Mouse (Mus musculus): ENCODE results near the gene Apbb2. TPM values are rescaled to one million over a fixed set of nuclear protein-coding genes. Genes with fewer than 3 reads are reported as not detected.

Apbb2 gene
- polyA plus RNA-seq, 1 experiment: 27.7 TPM

GRCm38 (mm10) chr5:66494651-66495050, 123.9 kb downstream of the Apbb2 start:
- Histone ChIP-seq H3K36me3 (ENCODE audit: control insufficient read depth, insufficient read depth, low read length) (no peaks in the 10 kb centered on the region; the same call in 1 of the 2 replicates), H3K4me3 (ENCODE audit: insufficient read depth, low read depth, low read length) (no peak overlapping the region), H3K27me3 (replicated peaks; ENCODE audit: control insufficient read depth, insufficient read depth, low read length) (no peaks in the 10 kb centered on the region), H3K4me1 (ENCODE audit: control insufficient read depth, insufficient read depth, low read length) (peaks cover 37% of the 10 kb centered on the region), H3K27ac (ENCODE audit: insufficient read depth, low read depth, low read length) (0 out of 2 replicates have a peak overlapping the region, but pooled peaks have one; percentile 1)
- DNase-seq: no peak
- TF ChIP-seq POLR2A (IDR thresholded peaks at IDR 0.05; ENCODE audit: low read depth, low read length) (no peak), CTCF (conservative IDR thresholded peaks at IDR 0.05; ENCODE audit: insufficient read depth, insufficient read length, low read depth, low read length) (no peak)
- WGBS: 36% methylated on average over 4 of the region's 4 CpGs

GRCm38 (mm10) chr5:66492563-66492960, 126.0 kb downstream of the Apbb2 start:
- TF ChIP-seq POLR2A (IDR thresholded peaks at IDR 0.05; ENCODE audit: low read depth, low read length) (no peak), CTCF (conservative IDR thresholded peaks at IDR 0.05; ENCODE audit: insufficient read depth, insufficient read length, low read depth, low read length) (no peak)
- H3K27me3 ChIP-seq (replicated peaks; ENCODE audit: control insufficient read depth, insufficient read depth, low read length): no peaks in the 10 kb centered on the region
- no peak for DNase-seq
- no peak overlapping the region for H3K27ac ChIP-seq (ENCODE audit: insufficient read depth, low read depth, low read length)
- H3K4me3 ChIP-seq (ENCODE audit: insufficient read depth, low read depth, low read length): no peak overlapping the region
- H3K36me3 ChIP-seq (ENCODE audit: control insufficient read depth, insufficient read depth, low read length): no peaks in the 10 kb centered on the region; the same call in 1 of the 2 replicates
- peaks cover 33% of the 10 kb centered on the region for H3K4me1 ChIP-seq (ENCODE audit: control insufficient read depth, insufficient read depth, low read length)
- WGBS: 74% methylated on average over 4 of the region's 4 CpGs

- 69% methylated on average over 14 of the region's 14 CpGs for WGBS
- no peak for DNase-seq
Measured at GRCm38 (mm10) chr5:66491907-66492562, 126.5 kb downstream of the Apbb2 start.

GRCm38 (mm10) chr5:66486028-66486427, 132.6 kb downstream of the Apbb2 start:
- no peak for TF ChIP-seq POLR2A (IDR thresholded peaks at IDR 0.05; ENCODE audit: low read depth, low read length)
- TF ChIP-seq CTCF (conservative IDR thresholded peaks at IDR 0.05; ENCODE audit: insufficient read depth, insufficient read length, low read depth, low read length): no peak
- Histone ChIP-seq H3K27me3 (replicated peaks; ENCODE audit: control insufficient read depth, insufficient read depth, low read length) (no peaks in the 10 kb centered on the region), H3K36me3 (ENCODE audit: control insufficient read depth, insufficient read depth, low read length) (peaks cover 1% of the 10 kb centered on the region; the same call in 1 of the 2 replicates), H3K27ac (ENCODE audit: insufficient read depth, low read depth, low read length) (no peak overlapping the region), H3K4me1 (ENCODE audit: control insufficient read depth, insufficient read depth, low read length) (peaks cover 6% of the 10 kb centered on the region), H3K4me3 (ENCODE audit: insufficient read depth, low read depth, low read length) (no peak overlapping the region)
- no peak for DNase-seq
- WGBS: 69% methylated on average over 7 of the region's 7 CpGs

More at GRCm38 (mm10) chr5:66491907-66492562, 126.5 kb downstream of the Apbb2 start:
- peaks cover 30% of the 10 kb centered on the region for H3K4me1 ChIP-seq (ENCODE audit: control insufficient read depth, insufficient read depth, low read length)
- TF ChIP-seq POLR2A (IDR thresholded peaks at IDR 0.05; ENCODE audit: low read depth, low read length) (no peak), CTCF (conservative IDR thresholded peaks at IDR 0.05; ENCODE audit: insufficient read depth, insufficient read length, low read depth, low read length) (no peak)
- H3K36me3 ChIP-seq (ENCODE audit: control insufficient read depth, insufficient read depth, low read length): no peaks in the 10 kb centered on the region; the same call in 1 of the 2 replicates
- no peak overlapping the region for H3K27ac ChIP-seq (ENCODE audit: insufficient read depth, low read depth, low read length)
- no peaks in the 10 kb centered on the region for H3K27me3 ChIP-seq (replicated peaks; ENCODE audit: control insufficient read depth, insufficient read depth, low read length)
- no peak overlapping the region for H3K4me3 ChIP-seq (ENCODE audit: insufficient read depth, low read depth, low read length)

GRCm38 (mm10) chr5:66476266-66476665, 142.3 kb downstream of the Apbb2 start:
- Histone ChIP-seq H3K27ac (ENCODE audit: insufficient read depth, low read depth, low read length) (no peak overlapping the region), H3K36me3 (ENCODE audit: control insufficient read depth, insufficient read depth, low read length) (no peaks in the 10 kb centered on the region; the same call in 1 of the 2 replicates), H3K4me1 (ENCODE audit: control insufficient read depth, insufficient read depth, low read length) (0 out of 2 replicates have a peak, but pooled peaks cover 3% of the 10 kb centered on the region), H3K27me3 (replicated peaks; ENCODE audit: control insufficient read depth, insufficient read depth, low read length) (no peaks in the 10 kb centered on the region), H3K4me3 (ENCODE audit: insufficient read depth, low read depth, low read length) (no peak overlapping the region)
- WGBS: 85% methylated on average over 10 of the region's 10 CpGs
- TF ChIP-seq POLR2A (IDR thresholded peaks at IDR 0.05; ENCODE audit: low read depth, low read length): no peak
- TF ChIP-seq CTCF (conservative IDR thresholded peaks at IDR 0.05; ENCODE audit: insufficient read depth, insufficient read length, low read depth, low read length): no peak
- no peak for DNase-seq

- WGBS: 90% methylated on average over 6 of the region's 6 CpGs
- H3K4me3 ChIP-seq (ENCODE audit: insufficient read depth, low read depth, low read length): no peak overlapping the region
- H3K27ac ChIP-seq (ENCODE audit: insufficient read depth, low read depth, low read length): no peak overlapping the region
- H3K36me3 ChIP-seq (ENCODE audit: control insufficient read depth, insufficient read depth, low read length): no peaks in the 10 kb centered on the region; the same call in 1 of the 2 replicates
- 0 out of 2 replicates have a peak, but pooled peaks cover 3% of the 10 kb centered on the region for H3K4me1 ChIP-seq (ENCODE audit: control insufficient read depth, insufficient read depth, low read length)
- DNase-seq: no peak
- no peaks in the 10 kb centered on the region for H3K27me3 ChIP-seq (replicated peaks; ENCODE audit: control insufficient read depth, insufficient read depth, low read length)
- TF ChIP-seq POLR2A (IDR thresholded peaks at IDR 0.05; ENCODE audit: low read depth, low read length) (no peak), CTCF (conservative IDR thresholded peaks at IDR 0.05; ENCODE audit: insufficient read depth, insufficient read length, low read depth, low read length) (no peak)
Measured at GRCm38 (mm10) chr5:66475824-66476223, 142.8 kb downstream of the Apbb2 start.

- H3K27ac ChIP-seq (ENCODE audit: insufficient read depth, low read depth, low read length): no peak overlapping the region
- WGBS: 69% methylated on average over 11 of the region's 11 CpGs
- no peak for TF ChIP-seq CTCF (conservative IDR thresholded peaks at IDR 0.05; ENCODE audit: insufficient read depth, insufficient read length, low read depth, low read length)
- TF ChIP-seq POLR2A (IDR thresholded peaks at IDR 0.05; ENCODE audit: low read depth, low read length): no peak
Measured at GRCm38 (mm10) chr5:66474153-66474552, 144.4 kb downstream of the Apbb2 start.

More at GRCm38 (mm10) chr5:66474153-66474552, 144.4 kb downstream of the Apbb2 start:
- no peak overlapping the region for H3K4me3 ChIP-seq (ENCODE audit: insufficient read depth, low read depth, low read length)
- no peaks in the 10 kb centered on the region for H3K27me3 ChIP-seq (replicated peaks; ENCODE audit: control insufficient read depth, insufficient read depth, low read length)
- H3K36me3 ChIP-seq (ENCODE audit: control insufficient read depth, insufficient read depth, low read length): no peaks in the 10 kb centered on the region
- DNase-seq: no peak
- H3K4me1 ChIP-seq (ENCODE audit: control insufficient read depth, insufficient read depth, low read length): peaks cover 8% of the 10 kb centered on the region; the same call in 1 of the 2 replicates

Data from kidney, adult 2 months (tissue).